Comparison of ENCODE assay signal across 8 mouse cellular contexts in genomic region chr4:133707464-133707863, GRCm38 (mm10). TPM values are rescaled to one million over a fixed set of nuclear protein-coding genes. Genes with fewer than 3 reads are reported as not detected.
DNase-seq lines count a peak whose midpoint lies in the region; ATAC-seq and TF ChIP-seq lines count a peak whose summit lies in the region.

No protein-coding gene starts in this region.

- ATAC-seq in lung, embryonic 14.5 days (ENCODE audit: insufficient read depth) = no peak
- ATAC-seq in embryonic facial prominence, embryonic 12.5 days (ENCODE audit: insufficient number of reproducible peaks, insufficient read depth, low FRiP score, low TSS enrichment) = no peak

- no peak overlapping the region for H3ac ChIP-seq in myocyte (ENCODE audit: control insufficient read depth, insufficient read length)

- H3K27ac ChIP-seq in heart, adult 2 months = peak overlapping the region; percentile 90
- H3K27ac ChIP-seq in lung, embryonic 14.5 days (ENCODE audit: low read depth) = peak overlapping the region; percentile 77
- peak overlapping the region; percentile 50 for H3K27ac ChIP-seq in embryonic facial prominence, embryonic 12.5 days

- no peak for DNase-seq in heart, adult 2 months
- no peak for DNase-seq in heart, adult 11 months
- no peak for DNase-seq in lung, embryonic 14.5 days
- no peak for DNase-seq in lung, adult 2 months
- no peak for DNase-seq in adrenal gland, postnatal 36 days
- DNase-seq in right cerebral cortex, postnatal 10 days (ENCODE audit: low spot score in 2 of 2) = no peak

- WGBS in heart, adult 2 months = 32% methylated on average over 1 of the region's 1 CpGs
- WGBS in lung, embryonic 14.5 days = 57% methylated on average over 1 of the region's 1 CpGs
- WGBS in lung, adult 2 months = 4% methylated on average over 1 of the region's 1 CpGs
- 64% methylated on average over 1 of the region's 1 CpGs for WGBS in embryonic facial prominence, embryonic 12.5 days

- peaks cover 25% of the 10 kb centered on the region for H3K4me1 ChIP-seq in heart, adult 2 months (ENCODE audit: control insufficient read depth, insufficient read depth, low read length)
- peaks cover 19% of the 10 kb centered on the region; the same call in 1 of the 2 replicates for H3K4me1 ChIP-seq in lung, embryonic 14.5 days (ENCODE audit: insufficient read depth)
- peaks cover 42% of the 10 kb centered on the region for H3K4me1 ChIP-seq in lung, adult 2 months (ENCODE audit: control insufficient read depth, insufficient read depth, low read length)
- peaks cover 24% of the 10 kb centered on the region for H3K4me1 ChIP-seq in embryonic facial prominence, embryonic 12.5 days

- H3K4me3 ChIP-seq in heart, adult 2 months = no peak overlapping the region
- H3K4me3 ChIP-seq in lung, embryonic 14.5 days (ENCODE audit: low read depth, low read length) = no peak overlapping the region
- no peak overlapping the region for H3K4me3 ChIP-seq in lung, adult 2 months (replicated peaks; ENCODE audit: extremely low read depth, low read depth, low read length)
- no peak overlapping the region for H3K4me3 ChIP-seq in embryonic facial prominence, embryonic 12.5 days
- no peak overlapping the region for H3K4me3 ChIP-seq in myocyte

- H3K27me3 ChIP-seq in heart, adult 2 months (ENCODE audit: control insufficient read depth, insufficient read depth, low read length) = no peaks in the 10 kb centered on the region
- no peaks in the 10 kb centered on the region for H3K27me3 ChIP-seq in lung, embryonic 14.5 days (ENCODE audit: insufficient read depth, low read length)
- no peaks in the 10 kb centered on the region for H3K27me3 ChIP-seq in embryonic facial prominence, embryonic 12.5 days
- no peaks in the 10 kb centered on the region for H3K27me3 ChIP-seq in myocyte (ENCODE audit: control insufficient read depth, insufficient read depth, insufficient read length)

- peak overlapping the region; percentile 19; the same call in 1 of the 2 replicates for H3K4me2 ChIP-seq in lung, embryonic 14.5 days
- no peak overlapping the region for H3K4me2 ChIP-seq in embryonic facial prominence, embryonic 12.5 days (replicated peaks)
- peak overlapping the region; percentile 44 for H3K4me2 ChIP-seq in myocyte (ENCODE audit: low read depth)

- peaks cover 44% of the 10 kb centered on the region for H3K36me3 ChIP-seq in heart, adult 2 months (ENCODE audit: control insufficient read depth, insufficient read depth, low read length)
- peaks cover 76% of the 10 kb centered on the region for H3K36me3 ChIP-seq in lung, embryonic 14.5 days (ENCODE audit: insufficient read depth)
- peaks cover 53% of the 10 kb centered on the region for H3K36me3 ChIP-seq in embryonic facial prominence, embryonic 12.5 days
- peaks cover 12% of the 10 kb centered on the region for H3K36me3 ChIP-seq in myocyte (ENCODE audit: control insufficient read depth, insufficient read depth)

- no peaks in the 10 kb centered on the region for H3K9me3 ChIP-seq in lung, embryonic 14.5 days (ENCODE audit: low read depth, low read length)
- H3K9me3 ChIP-seq in embryonic facial prominence, embryonic 12.5 days = no peaks in the 10 kb centered on the region

- TF ChIP-seq EP300 in heart, adult 2 months (IDR thresholded peaks at IDR 0.05; ENCODE audit: insufficient read depth, low read depth, low read length) = no peak

- H3K79me2 ChIP-seq in heart, adult 2 months (replicated peaks; ENCODE audit: control insufficient read depth, insufficient read depth, low read length) = peaks cover 3% of the 10 kb centered on the region
- peaks cover 75% of the 10 kb centered on the region for H3K79me2 ChIP-seq in myocyte (ENCODE audit: control insufficient read depth, insufficient read depth)

- no peak for TF ChIP-seq CTCF in heart, adult 2 months (IDR thresholded peaks at IDR 0.05)
- no peak for TF ChIP-seq CTCF in lung, embryonic 14.5 days (IDR thresholded peaks at IDR 0.05; ENCODE audit: low read depth)
- no peak for TF ChIP-seq CTCF in lung, adult 2 months (IDR thresholded peaks at IDR 0.05; ENCODE audit: insufficient read depth, low read length)

- peak overlapping the region; percentile 11; the same call in 1 of the 2 replicates for H3K9ac ChIP-seq in heart, adult 2 months (ENCODE audit: low read depth, low read length)
- no peak overlapping the region for H3K9ac ChIP-seq in lung, embryonic 14.5 days
- H3K9ac ChIP-seq in embryonic facial prominence, embryonic 12.5 days = no peak overlapping the region

- TF ChIP-seq POLR2A in heart, adult 2 months (IDR thresholded peaks at IDR 0.05; ENCODE audit: insufficient read depth, low read depth, low read length) = no peak
- no peak for TF ChIP-seq POLR2A in lung, adult 2 months (IDR thresholded peaks at IDR 0.05; ENCODE audit: borderline replicate concordance, extremely low read depth, low read depth, low read length)
- no peak for TF ChIP-seq POLR2A in myocyte (IDR thresholded peaks at IDR 0.05; ENCODE audit: insufficient read length, low read depth)

- intact Hi-C loops in heart, adult 2 months (cut with DNase I) = loop anchor here (1.0 to 2.0 kb wide), 3 partner anchors 22 to 43 kb away; no protein-coding TSS in a partner anchor

TF ChIP-seq in myocyte, 11 proteins besides CTCF, POLR2A, EP300 and RAD21:
- no peak for TF ChIP-seq MYOD1 (IDR thresholded peaks at IDR 0.05; ENCODE audit: control insufficient read depth in 1 of 3, insufficient read length in 2 of 3, low read depth in 2 of 3)
- TF ChIP-seq SRF (IDR thresholded peaks at IDR 0.05; ENCODE audit: control insufficient read depth, insufficient read length, low read depth) = no peak

RNA-seq across cellular contexts. Expression of gene Pigv, which starts 35.0 kb away (rescaled TPM):
- total RNA-seq in heart, adult 2 months (2021) = 10 to 100 TPM; 11.7 to 12.1 TPM
- polyA plus RNA-seq in heart, adult 2 months (2012; rRNA removed) = 9.5 and 11.7 TPM in 2 replicates
- 13.9 and 14.5 TPM in 2 replicates for polyA plus RNA-seq in lung, embryonic 14.5 days (2014; fragmentation: Nextera tagmentation; extraction: Ambion mirVana)
- 13.6 and 15.9 TPM in 2 replicates for polyA plus RNA-seq in lung, adult 2 months (2012; rRNA removed)
- 19.7 and 20.4 TPM in 2 replicates for polyA plus RNA-seq in embryonic facial prominence, embryonic 12.5 days (2016; fragmentation: Nextera tagmentation; extraction: Ambion mirVana)
- polyA plus RNA-seq in myocyte (2012; fragmentation: generic; extraction: Trizol) = 9.8 TPM
- total RNA-seq in adrenal gland, postnatal 36 days (2021) = 10 to 100 TPM; 17.7 to 20.8 TPM

RNA-seq across cellular contexts. Expression of gene Arid1a, which starts 49.1 kb away (rescaled TPM):
- total RNA-seq in heart, adult 2 months (2021) = 10 to 100 TPM; 34.2 to 38.0 TPM
- 27.8 and 28.1 TPM in 2 replicates for polyA plus RNA-seq in heart, adult 2 months (2012; rRNA removed)
- 40.1 and 44.7 TPM in 2 replicates for polyA plus RNA-seq in lung, embryonic 14.5 days (2014; fragmentation: Nextera tagmentation; extraction: Ambion mirVana)
- polyA plus RNA-seq in lung, adult 2 months (2012; rRNA removed) = 68.3 and 77.3 TPM in 2 replicates
- polyA plus RNA-seq in embryonic facial prominence, embryonic 12.5 days (2016; fragmentation: Nextera tagmentation; extraction: Ambion mirVana) = 37.5 and 40.1 TPM in 2 replicates
- polyA plus RNA-seq in myocyte (2012; fragmentation: generic; extraction: Trizol) = 23.2 TPM
- total RNA-seq in adrenal gland, postnatal 36 days (2021) = 10 to 100 TPM; 51.8 to 54.7 TPM

RNA-seq across cellular contexts. Expression of gene Zdhhc18, which starts 57.5 kb away (rescaled TPM):
- total RNA-seq in heart, adult 2 months (2021) = 10 to 100 TPM; 21.3 to 27.7 TPM
- polyA plus RNA-seq in heart, adult 2 months (2012; rRNA removed) = 37.3 and 40.1 TPM in 2 replicates
- 5.5 and 9.9 TPM in 2 replicates for polyA plus RNA-seq in lung, embryonic 14.5 days (2014; fragmentation: Nextera tagmentation; extraction: Ambion mirVana)
- 79.1 and 85.6 TPM in 2 replicates for polyA plus RNA-seq in lung, adult 2 months (2012; rRNA removed)
- polyA plus RNA-seq in embryonic facial prominence, embryonic 12.5 days (2016; fragmentation: Nextera tagmentation; extraction: Ambion mirVana) = 4.5 and 6.2 TPM in 2 replicates
- polyA plus RNA-seq in myocyte (2012; fragmentation: generic; extraction: Trizol) = 14.3 TPM
- 10 to 100 TPM; 15.2 to 24.9 TPM for total RNA-seq in adrenal gland, postnatal 36 days (2021)
